Mouse (Mus musculus) forebrain, embryonic 11.5 days (tissue): ENCODE measurements around the gene Gabra5. TPM values are rescaled to one million over a fixed set of nuclear protein-coding genes. Genes with fewer than 3 reads are reported as not detected.

Experiments used
- ATAC-seq: fragments of 200-750 bp; cut with Nextera tagmentation; replicated peaks from 2 replicates; pipeline ENCODE4 v1.8.0; 2017; ENCODE audit warnings: moderate TSS enrichment; ENCODE audit not compliant: low FRiP score
- DNase-seq: peaks from one replicate; pipeline ENCODE4 v3.0.0-alpha.2; 2017; ENCODE audit warnings: low spot score
- H3K27ac ChIP-seq: fragments of 300-500 bp; sonication (generic); 2 replicates; pipeline ENCODE4 v1.5.1; 2014; ENCODE audit warnings: low read depth, low read length
- H3K27me3 ChIP-seq: fragments of 300-500 bp; sonication (generic); 2 replicates; pipeline ENCODE4 v1.6.1; 2014; ENCODE audit warnings: mild to moderate bottlenecking, low read length, mixed read lengths; ENCODE audit not compliant: control insufficient read depth, insufficient read depth
- H3K36me3 ChIP-seq: fragments of 300-500 bp; sonication (generic); 2 replicates; pipeline ENCODE4 v1.6.1; 2014; ENCODE audit warnings: mild to moderate bottlenecking, low read length, moderate library complexity, mixed read lengths; ENCODE audit not compliant: control insufficient read depth, insufficient read depth
- H3K4me1 ChIP-seq: fragments of 300-500 bp; sonication (generic); replicated peaks from 2 replicates; pipeline ENCODE4 v1.6.1; 2014; ENCODE audit warnings: low read length, mixed read lengths; ENCODE audit not compliant: control insufficient read depth, insufficient read depth
- H3K4me2 ChIP-seq: fragments of 300-500 bp; sonication (generic); 2 replicates; pipeline ENCODE4 v1.6.1; 2014; ENCODE audit warnings: low read depth, mild to moderate bottlenecking, low read length, moderate library complexity, mixed read lengths; ENCODE audit not compliant: severe bottlenecking
- H3K4me3 ChIP-seq: fragments of 300-500 bp; sonication (generic); 2 replicates; pipeline ENCODE4 v1.5.1; 2014; ENCODE audit warnings: low read depth, low read length
- H3K9ac ChIP-seq: fragments of 300-500 bp; sonication (generic); 2 replicates; pipeline ENCODE4 v1.6.1; 2014; ENCODE audit warnings: low read length
- H3K9me3 ChIP-seq: fragments of 300-500 bp; sonication (generic); 2 replicates; pipeline ENCODE4 v1.6.1; 2016; ENCODE audit warnings: low read length, mixed read lengths; ENCODE audit not compliant: control insufficient read depth
- WGBS: fragments of 180-500 bp; shearing (Covaris S2); extraction: QIAGEN DNeasy Blood & Tissue Kit; methylation state at CpG from one replicate; pipeline ENCODE4 v1.1.7; 2014; 5-methylcytosine and 5-hydroxymethylcytosine counted together
- polyA plus RNA-seq: library from polyadenylated mRNA; unstranded; fragments of >200 nt; fragmentation: Nextera tagmentation; extraction: Ambion mirVana; gene quantifications from 2 replicates; pipeline ENCODE4 v1.2.1, GENCODE M21; 2014

Gene Gabra5
- polyA plus RNA-seq, 1 experiment from 2014 or later: 0.59 TPM

DNA sequence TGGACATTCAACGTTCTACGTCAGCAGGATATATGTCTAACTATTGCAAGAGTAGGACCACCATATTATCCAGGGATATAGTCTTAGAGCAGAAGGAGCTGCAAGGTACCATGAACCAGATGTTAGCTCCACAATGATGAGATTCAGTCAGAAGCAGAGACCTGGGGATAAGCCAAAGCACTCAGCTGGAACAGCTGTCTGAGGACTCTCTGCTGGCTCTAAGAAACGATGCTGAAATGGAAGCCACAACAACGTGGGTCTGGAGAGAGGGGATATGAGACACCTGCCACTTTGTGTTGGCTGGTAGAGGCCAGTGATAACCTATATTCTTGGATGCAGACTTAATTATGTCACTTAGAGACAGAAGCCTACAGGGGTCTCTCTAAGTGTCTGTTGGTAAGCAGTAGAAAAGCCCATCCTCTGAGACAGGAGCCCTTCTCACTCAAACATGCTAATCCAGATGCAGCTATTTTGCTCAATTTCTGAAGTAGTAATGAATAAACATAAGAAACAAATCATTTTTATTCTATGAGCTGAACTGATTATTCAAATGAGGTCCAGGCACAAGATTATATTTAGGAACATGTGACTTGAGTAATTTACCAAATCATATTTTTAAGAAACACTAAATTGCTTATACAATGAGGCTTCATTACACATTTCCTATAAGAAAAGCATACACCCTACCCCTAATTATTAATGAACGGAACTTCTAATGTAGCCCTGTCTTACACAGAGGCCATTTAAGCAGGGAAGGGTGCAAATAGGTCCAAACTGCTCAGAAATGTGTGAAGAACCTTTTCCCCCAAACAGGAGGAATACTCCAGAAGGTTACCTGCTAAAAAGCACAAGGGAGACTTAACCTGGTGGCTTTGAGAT, 144.5 kb downstream of the Gabra5 start:
- Histone ChIP-seq H3K4me2 (no peak overlapping the region), H3K4me3 (no peak overlapping the region), H3K9me3 (no peaks in the 10 kb centered on the region), H3K27ac (no peak overlapping the region), H3K9ac (no peak overlapping the region), H3K27me3 (no peaks in the 10 kb centered on the region), H3K36me3 (no peaks in the 10 kb centered on the region), H3K4me1 (no peaks in the 10 kb centered on the region)
- WGBS: 84% methylated on average over 5 of the region's 5 CpGs
- ATAC-seq: no peak
- DNase-seq: no peak

DNA sequence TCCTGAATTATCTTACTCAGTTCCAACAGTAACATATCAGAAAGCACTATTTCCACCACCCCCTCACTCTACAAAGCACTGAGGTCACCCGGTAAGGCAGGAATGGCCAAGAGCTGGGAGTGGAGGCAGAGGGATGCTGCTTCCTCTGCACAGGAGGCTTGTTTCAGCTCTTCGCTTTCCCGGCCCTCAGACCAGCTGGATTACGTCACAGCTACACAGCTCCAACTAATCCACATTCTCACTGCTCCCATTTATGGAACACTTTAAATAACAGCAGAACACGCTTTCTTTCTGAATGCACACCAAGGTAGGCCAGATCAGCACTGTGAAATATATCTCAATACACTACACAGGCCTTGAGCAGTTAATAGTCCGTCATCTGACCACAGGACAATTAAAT, 146.0 kb downstream of the Gabra5 start:
- H3K27me3 ChIP-seq: no peaks in the 10 kb centered on the region
- no peak overlapping the region for H3K27ac ChIP-seq
- WGBS: 84% methylated on average over 6 of the region's 6 CpGs
- H3K4me1 ChIP-seq: no peaks in the 10 kb centered on the region
- no peak overlapping the region for H3K4me2 ChIP-seq
- ATAC-seq (no peak), DNase-seq (no peak)
- H3K9ac ChIP-seq: no peak overlapping the region
- no peaks in the 10 kb centered on the region for H3K9me3 ChIP-seq
- H3K36me3 ChIP-seq: no peaks in the 10 kb centered on the region
- no peak overlapping the region for H3K4me3 ChIP-seq

DNA sequence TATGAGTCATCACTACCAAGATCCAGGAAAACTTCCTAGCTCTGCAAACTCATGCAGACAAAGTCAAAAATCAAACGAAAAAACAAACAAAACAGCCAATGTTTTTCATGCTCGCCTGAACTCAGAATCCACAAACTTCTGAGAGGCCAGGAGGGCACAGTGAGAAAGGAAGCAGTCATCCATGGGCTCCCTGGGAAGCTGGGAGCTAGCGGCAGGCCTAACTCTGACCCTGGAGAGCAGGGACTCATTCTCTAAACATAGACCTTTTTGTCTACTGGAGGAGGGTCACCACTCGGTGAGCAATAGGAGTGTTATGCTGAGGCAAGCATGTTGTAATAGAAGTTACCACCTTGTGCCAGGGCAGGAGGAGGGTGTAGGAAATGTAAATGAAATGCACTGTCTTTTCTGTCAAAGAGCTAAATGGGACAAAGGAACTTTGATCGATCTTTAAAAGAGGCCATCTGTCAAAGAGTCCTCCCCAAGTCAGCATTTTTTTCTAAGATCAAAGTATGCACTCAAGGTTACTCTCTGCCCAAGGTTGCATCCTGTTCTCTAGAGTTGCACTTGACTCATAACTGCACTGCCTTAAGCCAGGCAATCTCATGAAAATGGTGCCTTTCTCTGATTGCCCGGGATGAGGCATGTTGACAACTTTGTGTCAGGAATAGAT, 151.9 kb downstream of the Gabra5 start:
- ATAC-seq (no peak), DNase-seq (no peak)
- H3K9ac ChIP-seq: no peak overlapping the region
- H3K27ac ChIP-seq: no peak overlapping the region
- H3K36me3 ChIP-seq: no peaks in the 10 kb centered on the region
- H3K27me3 ChIP-seq: no peaks in the 10 kb centered on the region
- H3K9me3 ChIP-seq: no peaks in the 10 kb centered on the region
- WGBS: 48% methylated on average over 6 of the region's 6 CpGs
- H3K4me2 ChIP-seq: no peak overlapping the region
- no peak overlapping the region for H3K4me3 ChIP-seq
- H3K4me1 ChIP-seq: no peaks in the 10 kb centered on the region

Other genes with a start within 250 kb of the Gabra5 start
- gene Gabrg3, start 122.9 kb downstream of the Gabra5 start, polyA plus RNA-seq: 0.23 and 0.63 TPM in 2 replicates
- 6.5 and 8.5 TPM in 2 replicates for gene Gabrb3, start 90.4 kb downstream of the Gabra5 start, polyA plus RNA-seq